Mouse (Mus musculus) heart, adult 2 months (tissue): ENCODE measurements around the gene Chmp4b. TPM values are rescaled to one million over a fixed set of nuclear protein-coding genes. Genes with fewer than 3 reads are reported as not detected.

Source experiments
- DNase-seq, 2 experiments: peaks; one replicate each; pipeline ENCODE4 v3.0.0; 2021
- H3K27ac ChIP-seq: fragments of 200-600 bp; 2 replicates; pipeline ENCODE4 v1.8.1; 2022
- H3K27me3 ChIP-seq: fragments of 200-500 bp; 2 replicates; pipeline ENCODE4 v1.6.1; 2012; ENCODE audit warnings: mild to moderate bottlenecking, low read length, inconsistent platforms, mixed read lengths; ENCODE audit not compliant: control insufficient read depth, insufficient read depth
- H3K36me3 ChIP-seq: fragments of 200-500 bp; 2 replicates; pipeline ENCODE4 v1.6.1; 2012; ENCODE audit warnings: low read length, inconsistent platforms; ENCODE audit not compliant: control insufficient read depth, insufficient read depth
- H3K4me1 ChIP-seq: fragments of 200-500 bp; 2 replicates; pipeline ENCODE4 v1.6.1; 2011; ENCODE audit warnings: low read length; ENCODE audit not compliant: control insufficient read depth, insufficient read depth
- H3K4me3 ChIP-seq: fragments of 200-600 bp; 2 replicates; pipeline ENCODE4 v1.8.1; 2022
- H3K79me2 ChIP-seq: fragments of 200-500 bp; replicated peaks from 2 replicates; pipeline ENCODE4 v1.6.1; 2012; ENCODE audit warnings: mild to moderate bottlenecking, inconsistent platforms, low read length, moderate library complexity, mixed read lengths; ENCODE audit not compliant: control insufficient read depth, insufficient read depth
- H3K9ac ChIP-seq: fragments of 200-500 bp; 2 replicates; pipeline ENCODE4 v1.6.1; 2012; ENCODE audit warnings: low read depth, mild to moderate bottlenecking, control low read depth, inconsistent platforms, low read length, mixed read lengths
- CTCF ChIP-seq: fragments of 200-600 bp; IDR thresholded peaks from 2 replicates; pipeline ENCODE4 v1.8.1; 2022; ENCODE audit warnings: antibody characterized with exemption, mild to moderate bottlenecking, moderate library complexity
- EP300 ChIP-seq: fragments of 200-500 bp; IDR thresholded peaks from 2 replicates; pipeline ENCODE4 v1.6.1; 2011; ENCODE audit warnings: low read depth, low read length, control low read depth; ENCODE audit not compliant: insufficient read depth
- POLR2A ChIP-seq: fragments of 200-500 bp; IDR thresholded peaks from 2 replicates; pipeline ENCODE4 v1.6.1; 2011; ENCODE audit warnings: mild to moderate bottlenecking, low read depth, low read length, control low read depth; ENCODE audit not compliant: insufficient read depth
- WGBS: fragments of 180-500 bp; shearing (Covaris S2); methylation state at CpG from one replicate; pipeline ENCODE4 v1.1.7; 2018; 5-methylcytosine and 5-hydroxymethylcytosine counted together
- intact Hi-C: fragments of 180-260 bp; cut with DNase I; formaldehyde crosslinking; loops from one replicate; pipeline ENCODE4 v1.15.1; 2025
- polyA plus RNA-seq: library from polyadenylated mRNA; depleted of rRNA; stranded (reverse); fragments of >200 nt; gene quantifications from 2 replicates; pipeline ENCODE4 v1.2.3, GENCODE M21; 2012
- total RNA-seq, 2 experiments: library from RNA; stranded (reverse); gene quantifications; 2 replicates each; pipeline ENCODE4 v1.2.3; 2021

Chmp4b gene
- total and polyA plus RNA-seq, 3 experiments: 64.4 to 124 (median 106) TPM

GRCm38 (mm10) chr2:154657486-154658237, 6.2 kb downstream of the Chmp4b start:
- Histone ChIP-seq H3K79me2 (peaks cover 5% of the 10 kb centered on the region), H3K36me3 (peaks cover 4% of the 10 kb centered on the region), H3K27me3 (no peaks in the 10 kb centered on the region), H3K27ac (peak overlapping the region; percentile 93), H3K4me1 (peaks cover 14% of the 10 kb centered on the region), H3K9ac (peak overlapping the region; percentile 99), H3K4me3 (peak overlapping the region; percentile 64)
- TF ChIP-seq CTCF (no peak), EP300 (0 out of 2 replicates have a peak, but pooled peaks have one; percentile 36), POLR2A (peak; percentile 73)
- intact Hi-C loops: loop anchor here (2.0 to 5.0 kb wide), 3 partner anchors 19 to 235 kb away; partner anchors contain the start of genes Eif2s2, Raly and a
- DNase-seq: peak; percentile 35 to 47
- 1% methylated on average over 12 of the region's 12 CpGs for WGBS

- DNase-seq: no peak
- no peak for TF ChIP-seq POLR2A
- no peak for TF ChIP-seq CTCF
- no peak for TF ChIP-seq EP300
- H3K4me1 ChIP-seq: peaks cover 14% of the 10 kb centered on the region
- H3K27ac ChIP-seq: no peak overlapping the region
- H3K9ac ChIP-seq: no peak overlapping the region
- H3K27me3 ChIP-seq: no peaks in the 10 kb centered on the region
- H3K4me3 ChIP-seq: no peak overlapping the region
- WGBS: 73% methylated on average over 4 of the region's 4 CpGs
- peaks cover 4% of the 10 kb centered on the region for H3K36me3 ChIP-seq
- intact Hi-C loops: loop anchor here (5.0 kb wide), 1 partner anchor 133 kb away; the partner anchor contains the start of genes Raly and a
- peaks cover 8% of the 10 kb centered on the region for H3K79me2 ChIP-seq
Observed at GRCm38 (mm10) chr2:154659070-154659469, 7.6 kb downstream of the Chmp4b start.

- no peak overlapping the region for H3K9ac ChIP-seq
- no peak overlapping the region for H3K27ac ChIP-seq
- H3K36me3 ChIP-seq: peaks cover 4% of the 10 kb centered on the region
- 52% methylated on average over 5 of the region's 5 CpGs for WGBS
- no peaks in the 10 kb centered on the region for H3K27me3 ChIP-seq
- intact Hi-C loops: loop anchor here (5.0 kb wide), 1 partner anchor 133 kb away; the partner anchor contains the start of genes Raly and a
- H3K4me3 ChIP-seq: no peak overlapping the region
- DNase-seq: no peak
- peaks cover 14% of the 10 kb centered on the region for H3K4me1 ChIP-seq
- peaks cover 8% of the 10 kb centered on the region for H3K79me2 ChIP-seq
- TF ChIP-seq CTCF: no peak
- no peak for TF ChIP-seq EP300
- TF ChIP-seq POLR2A: no peak
Observed at GRCm38 (mm10) chr2:154659531-154660074, 8.1 kb downstream of the Chmp4b start.

- no peak for DNase-seq
- TF ChIP-seq EP300 (no peak), POLR2A (no peak), CTCF (no peak)
- no peak overlapping the region for H3K27ac ChIP-seq
- intact Hi-C loops: no loop called here
- H3K9ac ChIP-seq: no peak overlapping the region
- H3K4me3 ChIP-seq: no peak overlapping the region
- peaks cover 6% of the 10 kb centered on the region for H3K79me2 ChIP-seq
- no peaks in the 10 kb centered on the region for H3K27me3 ChIP-seq
- peaks cover 5% of the 10 kb centered on the region for H3K4me1 ChIP-seq
- no peaks in the 10 kb centered on the region; the same call in 1 of the 2 replicates for H3K36me3 ChIP-seq
- WGBS: 70% methylated on average over 7 of the region's 7 CpGs
Observed at GRCm38 (mm10) chr2:154668680-154669079, 17.2 kb downstream of the Chmp4b start.

- H3K27ac ChIP-seq: no peak overlapping the region
- H3K79me2 ChIP-seq: peaks cover 5% of the 10 kb centered on the region
- DNase-seq: no peak
- WGBS: 68% methylated on average over 4 of the region's 4 CpGs
- no peak overlapping the region for H3K9ac ChIP-seq
- no peak overlapping the region for H3K4me3 ChIP-seq
- peaks cover 2% of the 10 kb centered on the region; the same call in 1 of the 2 replicates for H3K36me3 ChIP-seq
- no peak for TF ChIP-seq POLR2A
- peaks cover 9% of the 10 kb centered on the region for H3K4me1 ChIP-seq
- intact Hi-C loops: no loop called here
- no peaks in the 10 kb centered on the region for H3K27me3 ChIP-seq
Observed at GRCm38 (mm10) chr2:154670106-154670505, 18.6 kb downstream of the Chmp4b start.

DNA sequence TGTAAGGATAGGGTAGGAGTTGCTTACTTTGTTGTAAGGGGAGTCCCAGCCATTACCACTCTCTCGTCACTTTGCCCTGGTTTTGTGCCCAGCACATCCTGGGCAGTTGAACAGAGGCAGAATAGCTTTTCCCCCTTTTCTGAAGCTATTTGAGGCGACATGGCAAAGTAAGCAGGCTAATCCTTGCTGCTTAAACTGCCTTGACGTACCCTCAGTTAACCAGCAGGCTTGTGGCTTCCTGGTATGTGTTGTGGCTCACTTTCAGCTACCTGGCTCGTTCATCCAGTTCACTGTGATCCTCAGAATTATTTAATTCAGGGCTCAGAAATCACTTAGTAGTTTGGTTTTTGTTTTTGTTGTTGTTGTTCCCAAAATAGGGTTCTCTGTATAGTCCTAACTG, 19.2 kb downstream of the Chmp4b start:
- Histone ChIP-seq H3K9ac (no peak overlapping the region), H3K27ac (no peak overlapping the region), H3K27me3 (no peaks in the 10 kb centered on the region), H3K79me2 (peaks cover 7% of the 10 kb centered on the region), H3K4me1 (peaks cover 14% of the 10 kb centered on the region), H3K4me3 (no peak overlapping the region), H3K36me3 (peaks cover 2% of the 10 kb centered on the region; the same call in 1 of the 2 replicates)
- TF ChIP-seq POLR2A (no peak), CTCF (no peak), EP300 (no peak)
- 72% methylated on average over 4 of the region's 4 CpGs for WGBS
- DNase-seq: no peak
- intact Hi-C loops: no loop called here
